Mouse (Mus musculus) forebrain, embryonic 14.5 days (tissue): ENCODE results near the gene Grk2. TPM values are rescaled to one million over a fixed set of nuclear protein-coding genes. Genes with fewer than 3 reads are reported as not detected.

ENCODE experiments used
- ATAC-seq: fragments of 200-750 bp; cut with Nextera tagmentation; 2 replicates; pipeline ENCODE4 v1.8.0; 2017; ENCODE audit warnings: mild to moderate bottlenecking, moderate library complexity
- DNase-seq: peaks from one replicate; pipeline ENCODE4 v3.0.0-alpha.2; 2015; ENCODE audit warnings: low spot score
- H3K27ac ChIP-seq: fragments of 300-500 bp; sonication (generic); 2 replicates; pipeline ENCODE4 v1.5.1; 2014; ENCODE audit warnings: low read depth, mild to moderate bottlenecking, control low read depth, low read length, moderate library complexity
- H3K27me3 ChIP-seq: fragments of 300-500 bp; sonication (generic); replicated peaks from 2 replicates; pipeline ENCODE4 v1.6.1; 2014; ENCODE audit warnings: low read length, control low read depth, mixed read lengths; ENCODE audit not compliant: control insufficient read depth, insufficient read depth
- H3K36me3 ChIP-seq: fragments of 300-500 bp; sonication (generic); 2 replicates; pipeline ENCODE4 v1.6.1; 2014; ENCODE audit warnings: low read length, control low read depth; ENCODE audit not compliant: control insufficient read depth, insufficient read depth
- H3K4me1 ChIP-seq: fragments of 300-500 bp; sonication (generic); 2 replicates; pipeline ENCODE4 v1.6.1; 2014; ENCODE audit warnings: antibody characterized with exemption, low read length, control low read depth; ENCODE audit not compliant: control insufficient read depth, insufficient read depth
- H3K4me2 ChIP-seq: fragments of 300-500 bp; sonication (generic); 2 replicates; pipeline ENCODE4 v1.6.1; 2014; ENCODE audit warnings: mild to moderate bottlenecking, control low read depth, low read length
- H3K4me3 ChIP-seq: fragments of 300-500 bp; sonication (generic); 2 replicates; pipeline ENCODE4 v1.5.1; 2014; ENCODE audit warnings: low read depth, low read length, control low read depth
- H3K9ac ChIP-seq: fragments of 300-500 bp; sonication (generic); 2 replicates; pipeline ENCODE4 v1.6.1; 2014; ENCODE audit warnings: mild to moderate bottlenecking, low read length, control low read depth, moderate library complexity
- H3K9me3 ChIP-seq: fragments of 300-500 bp; sonication (generic); replicated peaks from 2 replicates; pipeline ENCODE4 v1.6.1; 2016; ENCODE audit warnings: low read length, control low read depth, mixed read lengths; ENCODE audit not compliant: control insufficient read depth
- WGBS: fragments of 180-500 bp; shearing (Covaris S2); extraction: QIAGEN DNeasy Blood & Tissue Kit; methylation state at CpG from one replicate; pipeline ENCODE4 v1.1.7; 2014; 5-methylcytosine and 5-hydroxymethylcytosine counted together
- polyA plus RNA-seq: library from polyadenylated mRNA; unstranded; fragments of >200 nt; fragmentation: Nextera tagmentation; extraction: Ambion mirVana; gene quantifications from 2 replicates; pipeline ENCODE4 v1.2.1, GENCODE M21; 2014

Grk2 gene
- polyA plus RNA-seq, 1 experiment from 2014 or later = 17.1 TPM

DNA sequence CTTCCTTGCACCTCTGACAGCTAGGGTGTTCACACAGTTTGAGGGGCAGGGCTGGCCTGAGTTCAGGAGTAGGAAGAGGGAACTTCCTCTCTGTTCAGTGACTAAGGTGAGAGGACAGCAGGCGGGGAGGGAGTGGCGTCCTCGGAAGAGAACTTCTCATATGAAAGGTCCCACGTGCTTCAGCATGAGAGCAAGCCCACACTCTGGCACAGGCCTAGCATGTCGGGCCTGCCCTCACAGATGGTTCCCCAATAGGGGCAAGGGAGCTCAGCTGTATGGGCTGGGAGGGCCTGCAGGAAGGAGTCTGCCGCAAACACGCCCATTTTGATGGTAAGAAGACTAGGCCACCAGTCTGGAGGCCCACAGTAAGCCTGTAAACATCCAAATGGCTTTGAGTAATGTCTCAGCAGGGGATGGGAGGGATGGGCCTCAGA is 5.7 kb downstream of the Grk2 start:
- WGBS = 61% methylated on average over 7 of the region's 7 CpGs
- H3K9me3 ChIP-seq = no peaks in the 10 kb centered on the region

DNA sequence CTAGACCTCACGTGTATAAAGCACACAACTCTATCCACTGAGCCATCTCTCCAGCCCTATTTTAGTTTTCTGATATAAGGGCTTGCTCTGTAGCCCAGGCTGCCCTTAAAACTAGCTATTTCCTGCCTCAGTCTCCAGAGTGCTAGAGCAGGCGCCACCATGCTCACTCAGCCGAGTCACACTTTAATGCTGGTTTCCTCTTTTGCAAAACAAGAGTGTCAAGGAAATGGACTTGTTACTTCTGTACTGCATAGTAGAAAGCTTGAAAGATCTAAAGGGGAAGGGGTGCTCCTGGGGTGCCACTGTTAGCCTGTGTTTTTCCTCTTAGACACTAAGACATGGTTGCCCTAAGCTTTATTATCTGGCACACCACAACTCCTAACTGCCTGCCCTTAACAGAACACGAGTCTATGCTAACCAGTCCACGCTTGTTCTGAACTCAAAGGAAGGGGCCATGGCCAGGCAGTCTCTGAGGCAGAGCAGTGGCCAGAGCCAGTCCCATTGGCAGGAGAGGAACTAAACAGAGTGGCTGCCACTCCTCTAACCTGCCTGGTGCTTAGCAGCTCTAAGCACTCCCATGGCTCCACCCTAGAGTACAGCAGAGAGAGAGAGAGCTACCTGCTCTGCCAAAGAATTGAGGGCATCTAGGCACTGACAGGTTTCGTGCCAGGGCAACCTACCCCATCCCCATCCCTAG is 6.3 kb downstream of the Grk2 start:
- DNase-seq = no peak
- Histone ChIP-seq H3K9ac (no peak overlapping the region), H3K36me3 (no peaks in the 10 kb centered on the region), H3K27me3 (no peaks in the 10 kb centered on the region), H3K4me2 (no peak overlapping the region), H3K27ac (no peak overlapping the region), H3K4me3 (no peak overlapping the region), H3K4me1 (peaks cover 33% of the 10 kb centered on the region), H3K9me3 (no peaks in the 10 kb centered on the region)
- ATAC-seq = no peak
- 86% methylated on average over 6 of the region's 6 CpGs for WGBS

More for the DNA sequence above, 5.7 kb downstream of the Grk2 start:
- DNase-seq (no peak), ATAC-seq (no peak)
- no peak overlapping the region for H3K4me2 ChIP-seq
- no peak overlapping the region for H3K4me3 ChIP-seq
- no peaks in the 10 kb centered on the region for H3K36me3 ChIP-seq
- H3K27me3 ChIP-seq = no peaks in the 10 kb centered on the region
- H3K9ac ChIP-seq = no peak overlapping the region
- no peak overlapping the region for H3K27ac ChIP-seq
- H3K4me1 ChIP-seq = peaks cover 39% of the 10 kb centered on the region

DNA sequence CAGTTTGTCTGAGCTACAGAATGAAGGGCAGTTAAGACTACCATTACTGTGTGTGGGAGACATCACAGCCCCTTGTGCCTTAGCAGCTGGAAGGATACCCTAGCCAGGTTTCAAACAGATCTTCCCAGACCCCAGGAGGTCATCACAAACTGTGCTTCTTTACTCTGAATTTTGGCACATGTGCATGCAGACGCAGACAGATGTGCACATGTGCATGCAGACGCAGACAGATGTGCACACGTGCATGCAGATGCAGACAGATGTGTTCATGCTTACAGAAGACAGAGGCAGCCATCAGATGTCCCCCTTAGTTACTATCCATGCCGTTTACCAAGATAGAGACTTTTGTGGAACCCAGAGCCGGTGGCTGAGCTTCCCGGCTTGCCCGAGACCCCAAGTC is 6.9 kb downstream of the Grk2 start:
- no peaks in the 10 kb centered on the region for H3K9me3 ChIP-seq
- no peaks in the 10 kb centered on the region for H3K36me3 ChIP-seq
- H3K27me3 ChIP-seq = no peaks in the 10 kb centered on the region
- no peak for ATAC-seq
- H3K9ac ChIP-seq = no peak overlapping the region
- H3K4me3 ChIP-seq = no peak overlapping the region
- no peak for DNase-seq
- H3K4me1 ChIP-seq = peaks cover 27% of the 10 kb centered on the region
- H3K27ac ChIP-seq = no peak overlapping the region
- WGBS = 92% methylated on average over 7 of the region's 7 CpGs
- no peak overlapping the region for H3K4me2 ChIP-seq

DNA sequence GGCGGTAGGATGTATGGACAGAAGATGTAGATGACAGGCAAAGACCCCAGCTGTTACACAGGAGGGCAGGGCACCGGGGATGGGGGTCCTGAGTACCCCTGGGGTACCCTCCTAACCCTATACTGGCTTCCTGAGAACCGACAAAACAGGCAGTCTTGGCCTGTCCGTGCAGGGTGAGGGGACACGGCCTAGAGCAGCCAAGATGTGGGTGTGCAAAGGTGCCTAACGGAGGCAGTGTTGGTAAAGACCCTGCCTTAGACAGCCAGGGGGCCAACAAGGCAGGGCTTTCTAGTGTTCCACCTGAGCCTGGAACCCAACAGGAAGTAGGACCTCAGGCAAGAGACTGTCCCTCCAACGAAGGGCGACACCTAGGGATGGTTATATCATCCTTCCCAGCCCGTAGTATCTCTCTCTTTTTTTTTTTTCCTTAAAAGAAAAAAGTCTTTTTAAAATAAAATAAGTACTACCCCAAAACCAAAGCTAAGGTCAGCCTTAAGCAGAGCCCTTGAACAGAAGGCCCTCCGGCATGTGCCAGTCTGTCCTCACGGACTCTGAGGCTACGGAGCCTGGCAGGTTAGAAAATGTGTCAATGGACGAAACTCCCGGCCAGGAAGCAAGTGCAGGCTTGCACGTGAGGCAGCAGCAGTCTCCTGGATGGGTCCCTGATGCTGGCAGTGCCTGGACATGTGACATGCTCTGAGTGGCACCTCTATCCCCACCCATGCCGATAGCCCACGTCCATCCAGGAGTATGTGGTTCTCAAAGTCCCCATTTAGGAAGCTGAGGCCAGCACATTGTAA is 7.5 kb downstream of the Grk2 start:
- DNase-seq = no peak
- no peak overlapping the region for H3K9ac ChIP-seq
- H3K36me3 ChIP-seq = 0 out of 2 replicates have a peak, but pooled peaks cover 3% of the 10 kb centered on the region
- WGBS = 90% methylated on average over 17 of the region's 17 CpGs
- H3K4me1 ChIP-seq = peaks cover 21% of the 10 kb centered on the region
- H3K4me2 ChIP-seq = no peak overlapping the region
- no peak for ATAC-seq
- H3K4me3 ChIP-seq = no peak overlapping the region
- no peak overlapping the region for H3K27ac ChIP-seq
- H3K27me3 ChIP-seq = no peaks in the 10 kb centered on the region
- H3K9me3 ChIP-seq = no peaks in the 10 kb centered on the region

DNA sequence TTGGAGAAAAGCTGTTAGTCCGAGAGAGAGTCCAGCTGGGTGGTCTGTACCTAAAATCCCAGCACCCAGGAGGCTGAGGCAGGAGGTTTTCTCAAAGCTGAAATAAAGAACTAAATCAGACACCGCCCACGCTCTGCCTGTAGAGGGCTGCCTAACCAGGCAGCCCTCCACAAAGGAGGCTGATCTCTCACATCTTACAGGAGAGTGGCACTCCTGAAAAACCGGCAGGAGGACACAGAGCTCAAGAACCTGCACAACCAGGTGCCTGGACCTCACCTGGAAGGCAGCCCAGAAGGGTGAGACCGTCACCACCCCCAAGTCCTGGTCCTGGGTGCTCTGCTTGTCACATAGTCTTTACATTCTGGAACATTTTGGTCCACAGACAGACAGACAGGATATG is 8.2 kb downstream of the Grk2 start:
- Histone ChIP-seq H3K9me3 (no peaks in the 10 kb centered on the region), H3K4me2 (no peak overlapping the region), H3K27me3 (no peaks in the 10 kb centered on the region), H3K9ac (no peak overlapping the region), H3K36me3 (peaks cover 3% of the 10 kb centered on the region; the same call in 1 of the 2 replicates), H3K4me1 (peaks cover 14% of the 10 kb centered on the region), H3K4me3 (no peak overlapping the region), H3K27ac (no peak overlapping the region)
- no peak for DNase-seq
- ATAC-seq = no peak
- WGBS = 87% methylated on average over 5 of the region's 5 CpGs

DNA sequence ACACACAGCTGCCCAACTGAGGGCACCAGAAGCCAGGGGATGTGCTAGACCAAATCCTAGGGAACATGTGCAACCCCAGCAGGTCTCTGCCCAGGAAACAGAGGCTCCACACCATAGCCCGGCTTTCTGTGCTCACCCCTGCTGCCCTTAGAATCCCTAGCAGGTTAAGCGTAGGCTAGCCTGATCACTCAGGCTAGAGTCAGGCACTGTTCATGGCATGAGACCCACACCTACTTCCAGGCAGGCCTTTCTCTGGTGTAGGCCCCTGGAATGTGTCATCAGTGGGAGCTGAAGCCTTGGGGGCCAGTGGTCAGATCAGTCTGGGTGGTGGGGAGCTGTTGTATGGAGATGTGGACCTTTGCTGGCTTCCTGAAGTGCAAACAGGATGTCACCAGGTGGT is 9.4 kb downstream of the Grk2 start:
- DNase-seq (no peak), ATAC-seq (no peak)
- Histone ChIP-seq H3K4me1 (peaks cover 4% of the 10 kb centered on the region; the same call in 1 of the 2 replicates), H3K4me3 (no peak overlapping the region), H3K36me3 (peaks cover 16% of the 10 kb centered on the region), H3K27ac (no peak overlapping the region), H3K9me3 (no peaks in the 10 kb centered on the region), H3K9ac (no peak overlapping the region), H3K27me3 (no peaks in the 10 kb centered on the region), H3K4me2 (no peak overlapping the region)
- 89% methylated on average over 2 of the region's 2 CpGs for WGBS

DNA sequence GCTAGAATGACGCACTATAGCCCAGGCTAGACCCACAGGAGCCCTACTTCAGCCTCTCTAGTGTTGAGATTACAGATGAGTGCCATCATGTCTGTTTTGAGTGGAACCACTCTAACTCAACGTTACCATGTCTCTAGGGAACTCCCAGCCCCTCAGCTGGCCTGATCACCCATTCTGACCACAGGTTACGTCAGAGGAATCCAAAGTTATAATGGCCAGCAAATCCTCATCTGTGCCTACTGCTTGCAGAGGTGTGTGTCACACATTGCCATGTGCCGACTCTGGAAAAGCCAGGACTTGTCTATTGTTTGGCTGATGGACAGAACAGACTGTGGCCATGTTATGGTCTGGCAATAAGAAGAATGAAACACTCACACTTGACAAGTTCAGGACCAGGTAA is 10.6 kb downstream of the Grk2 start:
- DNase-seq (no peak), ATAC-seq (no peak)
- H3K27ac ChIP-seq = no peak overlapping the region
- H3K36me3 ChIP-seq = peaks cover 28% of the 10 kb centered on the region
- no peaks in the 10 kb centered on the region for H3K27me3 ChIP-seq
- no peak overlapping the region for H3K9ac ChIP-seq
- H3K4me1 ChIP-seq = no peaks in the 10 kb centered on the region
- no peak overlapping the region for H3K4me3 ChIP-seq
- no peak overlapping the region for H3K4me2 ChIP-seq
- 96% methylated on average over 4 of the region's 4 CpGs for WGBS
- H3K9me3 ChIP-seq = no peaks in the 10 kb centered on the region

DNA sequence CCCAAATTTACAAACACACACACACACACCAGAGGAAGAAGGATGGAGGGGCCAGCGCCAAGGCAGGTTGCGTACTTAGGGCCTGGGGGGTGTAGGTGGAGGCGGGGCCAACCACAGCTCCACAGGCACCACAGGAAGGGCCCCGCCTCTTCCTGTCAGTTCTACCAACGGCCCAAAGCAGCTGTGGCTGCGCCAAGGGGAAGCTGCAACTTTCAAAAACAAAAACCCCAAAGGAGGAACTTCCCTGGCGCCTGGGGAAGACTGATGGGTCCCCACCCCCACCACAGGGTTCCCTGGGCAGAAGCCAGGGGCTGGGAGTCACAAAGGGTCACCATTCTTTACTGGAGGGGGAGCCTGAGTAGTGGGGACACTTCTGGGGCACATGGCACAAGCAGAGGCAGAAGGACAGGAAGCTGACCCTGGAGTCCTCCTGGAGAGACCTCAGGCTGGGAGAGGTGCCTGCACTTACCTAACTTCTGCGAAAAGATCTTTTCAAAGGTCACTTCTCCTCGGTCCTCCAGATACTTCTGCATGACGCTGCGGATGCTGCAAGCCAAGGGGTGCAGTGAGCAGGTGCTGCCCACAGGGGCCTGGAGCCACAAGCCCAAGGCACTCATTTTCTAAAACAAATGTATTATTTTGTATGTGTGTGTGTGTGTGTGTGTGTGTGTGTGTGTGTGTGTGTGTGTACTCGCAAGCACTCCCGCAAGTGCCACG is 11.5 kb downstream of the Grk2 start:
- no peak overlapping the region for H3K9ac ChIP-seq
- H3K27ac ChIP-seq = no peak overlapping the region
- no peaks in the 10 kb centered on the region for H3K4me1 ChIP-seq
- H3K4me2 ChIP-seq = no peak overlapping the region
- H3K9me3 ChIP-seq = no peaks in the 10 kb centered on the region
- ATAC-seq (no peak), DNase-seq (no peak)
- WGBS = 79% methylated on average over 14 of the region's 14 CpGs
- H3K4me3 ChIP-seq = no peak overlapping the region
- H3K27me3 ChIP-seq = no peaks in the 10 kb centered on the region
- H3K36me3 ChIP-seq = peaks cover 36% of the 10 kb centered on the region
